Mouse (Mus musculus): Measurements from ENCODE around the gene Ccdc28a. TPM values are rescaled to one million over a fixed set of nuclear protein-coding genes. Genes with fewer than 3 reads are reported as not detected.
A peak's percentile ranks its signal among the peaks of the same experiment; 100 is the strongest.

Gene Ccdc28a
- polyA plus RNA-seq, 1 experiment: 29.5 TPM

GRCm38 (mm10) chr10:18235402-18235747 is 577 bp upstream of the Ccdc28a start:
- Histone ChIP-seq H3K27me3 (replicated peaks; ENCODE audit: control insufficient read depth, insufficient read depth, low read length) (no peaks in the 10 kb centered on the region), H3K27ac (ENCODE audit: insufficient read depth, low read depth, low read length) (no peak overlapping the region), H3K36me3 (ENCODE audit: control insufficient read depth, insufficient read depth, low read length) (no peaks in the 10 kb centered on the region), H3K4me1 (ENCODE audit: control insufficient read depth, insufficient read depth, low read length) (no peaks in the 10 kb centered on the region; the same call in 1 of the 2 replicates), H3K4me3 (ENCODE audit: insufficient read depth, low read depth, low read length) (peak overlapping the region; percentile 87)
- DNase-seq: no peak
- 14% methylated on average over 14 of the region's 14 CpGs for WGBS
- TF ChIP-seq CTCF (conservative IDR thresholded peaks at IDR 0.05; ENCODE audit: insufficient read depth, insufficient read length, low read depth, low read length): no peak
- TF ChIP-seq POLR2A (IDR thresholded peaks at IDR 0.05; ENCODE audit: low read depth, low read length): no peak

GRCm38 (mm10) chr10:18233891-18234290 is 907 bp downstream of the Ccdc28a start:
- TF ChIP-seq POLR2A (IDR thresholded peaks at IDR 0.05; ENCODE audit: low read depth, low read length): no peak
- TF ChIP-seq CTCF (conservative IDR thresholded peaks at IDR 0.05; ENCODE audit: insufficient read depth, insufficient read length, low read depth, low read length): 0 out of 2 replicates have a peak, but pooled peaks have one; percentile 30
- Histone ChIP-seq H3K27me3 (replicated peaks; ENCODE audit: control insufficient read depth, insufficient read depth, low read length) (no peaks in the 10 kb centered on the region), H3K4me1 (ENCODE audit: control insufficient read depth, insufficient read depth, low read length) (no peaks in the 10 kb centered on the region; the same call in 1 of the 2 replicates), H3K36me3 (ENCODE audit: control insufficient read depth, insufficient read depth, low read length) (no peaks in the 10 kb centered on the region), H3K27ac (ENCODE audit: insufficient read depth, low read depth, low read length) (no peak overlapping the region), H3K4me3 (ENCODE audit: insufficient read depth, low read depth, low read length) (no peak overlapping the region)
- WGBS: 35% methylated on average over 3 of the region's 3 CpGs
- DNase-seq: no peak

GRCm38 (mm10) chr10:18224386-18224785 is 10.4 kb downstream of the Ccdc28a start:
- TF ChIP-seq POLR2A (IDR thresholded peaks at IDR 0.05; ENCODE audit: low read depth, low read length) (no peak), CTCF (conservative IDR thresholded peaks at IDR 0.05; ENCODE audit: insufficient read depth, insufficient read length, low read depth, low read length) (no peak)
- H3K27me3 ChIP-seq (replicated peaks; ENCODE audit: control insufficient read depth, insufficient read depth, low read length): no peaks in the 10 kb centered on the region
- no peak for DNase-seq
- H3K36me3 ChIP-seq (ENCODE audit: control insufficient read depth, insufficient read depth, low read length): no peaks in the 10 kb centered on the region
- WGBS: 82% methylated on average over 3 of the region's 3 CpGs
- no peak overlapping the region for H3K4me3 ChIP-seq (ENCODE audit: insufficient read depth, low read depth, low read length)
- H3K27ac ChIP-seq (ENCODE audit: insufficient read depth, low read depth, low read length): no peak overlapping the region
- H3K4me1 ChIP-seq (ENCODE audit: control insufficient read depth, insufficient read depth, low read length): no peaks in the 10 kb centered on the region

DNA sequence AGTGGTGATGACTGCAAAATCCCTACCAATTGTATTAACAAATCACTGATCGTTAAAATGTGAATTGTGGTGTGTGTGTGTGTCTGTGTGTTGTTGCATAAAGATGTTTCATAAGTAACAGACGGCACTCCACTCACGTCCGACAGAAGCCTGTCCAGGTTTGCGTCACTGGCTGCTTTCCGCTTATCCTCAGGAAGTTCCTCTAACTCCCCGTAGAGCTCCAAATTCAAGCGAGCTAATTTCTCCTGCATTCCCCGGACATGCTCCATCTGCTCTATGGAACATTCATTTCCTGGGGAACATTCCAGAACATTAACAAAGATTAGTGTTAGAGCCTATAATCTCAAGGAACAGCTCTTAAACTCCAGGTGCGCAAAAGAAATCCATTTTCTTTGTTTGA is 15.4 kb downstream of the Ccdc28a start:
- WGBS: 74% methylated on average over 10 of the region's 10 CpGs
- DNase-seq: no peak
- H3K4me3 ChIP-seq (ENCODE audit: insufficient read depth, low read depth, low read length): no peak overlapping the region

DNA sequence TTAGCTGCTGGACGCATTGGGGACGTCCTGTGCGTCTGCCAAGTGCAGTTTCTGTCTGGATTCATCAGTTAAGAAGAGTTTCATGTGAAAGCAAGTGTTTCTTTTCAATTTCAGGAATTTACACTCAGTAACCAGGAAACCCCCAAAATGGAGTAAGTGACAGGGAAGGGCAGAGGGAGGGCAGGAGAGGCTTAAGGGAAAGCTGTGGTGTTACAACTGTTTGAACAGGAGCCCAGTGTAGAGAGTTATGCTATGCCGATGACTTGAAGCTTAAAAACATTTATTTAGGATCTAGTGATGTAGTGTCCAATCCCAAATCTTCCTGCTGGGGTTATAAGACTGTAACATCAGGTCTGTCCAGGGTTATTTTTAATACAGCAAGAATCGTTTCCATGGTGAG is 20.7 kb downstream of the Ccdc28a start:
- Histone ChIP-seq H3K36me3 (ENCODE audit: control insufficient read depth, insufficient read depth, low read length) (no peaks in the 10 kb centered on the region; the same call in 1 of the 2 replicates), H3K4me3 (ENCODE audit: insufficient read depth, low read depth, low read length) (no peak overlapping the region), H3K27ac (ENCODE audit: insufficient read depth, low read depth, low read length) (no peak overlapping the region), H3K27me3 (replicated peaks; ENCODE audit: control insufficient read depth, insufficient read depth, low read length) (no peaks in the 10 kb centered on the region), H3K4me1 (ENCODE audit: control insufficient read depth, insufficient read depth, low read length) (no peaks in the 10 kb centered on the region)
- no peak for DNase-seq
- TF ChIP-seq CTCF (conservative IDR thresholded peaks at IDR 0.05; ENCODE audit: insufficient read depth, insufficient read length, low read depth, low read length): no peak
- TF ChIP-seq POLR2A (IDR thresholded peaks at IDR 0.05; ENCODE audit: low read depth, low read length): no peak
- WGBS: 82% methylated on average over 5 of the region's 5 CpGs

More for the DNA sequence above, 15.4 kb downstream of the Ccdc28a start:
- TF ChIP-seq POLR2A (IDR thresholded peaks at IDR 0.05; ENCODE audit: low read depth, low read length): no peak
- no peak for TF ChIP-seq CTCF (conservative IDR thresholded peaks at IDR 0.05; ENCODE audit: insufficient read depth, insufficient read length, low read depth, low read length)
- no peaks in the 10 kb centered on the region; the same call in 1 of the 2 replicates for H3K36me3 ChIP-seq (ENCODE audit: control insufficient read depth, insufficient read depth, low read length)
- H3K4me1 ChIP-seq (ENCODE audit: control insufficient read depth, insufficient read depth, low read length): no peaks in the 10 kb centered on the region
- H3K27me3 ChIP-seq (replicated peaks; ENCODE audit: control insufficient read depth, insufficient read depth, low read length): no peaks in the 10 kb centered on the region
- H3K27ac ChIP-seq (ENCODE audit: insufficient read depth, low read depth, low read length): no peak overlapping the region

- WGBS: 78% methylated on average over 4 of the region's 4 CpGs
- no peak for TF ChIP-seq CTCF (conservative IDR thresholded peaks at IDR 0.05; ENCODE audit: insufficient read depth, insufficient read length, low read depth, low read length)
- TF ChIP-seq POLR2A (IDR thresholded peaks at IDR 0.05; ENCODE audit: low read depth, low read length): no peak
- no peaks in the 10 kb centered on the region for H3K4me1 ChIP-seq (ENCODE audit: control insufficient read depth, insufficient read depth, low read length)
- no peak overlapping the region for H3K4me3 ChIP-seq (ENCODE audit: insufficient read depth, low read depth, low read length)
- H3K36me3 ChIP-seq (ENCODE audit: control insufficient read depth, insufficient read depth, low read length): no peaks in the 10 kb centered on the region; the same call in 1 of the 2 replicates
- DNase-seq: no peak
- no peaks in the 10 kb centered on the region for H3K27me3 ChIP-seq (replicated peaks; ENCODE audit: control insufficient read depth, insufficient read depth, low read length)
- H3K27ac ChIP-seq (ENCODE audit: insufficient read depth, low read depth, low read length): no peak overlapping the region
These were observed 21.4 kb downstream of the Ccdc28a start for GRCm38 (mm10) chr10:18213373-18213772.

DNA sequence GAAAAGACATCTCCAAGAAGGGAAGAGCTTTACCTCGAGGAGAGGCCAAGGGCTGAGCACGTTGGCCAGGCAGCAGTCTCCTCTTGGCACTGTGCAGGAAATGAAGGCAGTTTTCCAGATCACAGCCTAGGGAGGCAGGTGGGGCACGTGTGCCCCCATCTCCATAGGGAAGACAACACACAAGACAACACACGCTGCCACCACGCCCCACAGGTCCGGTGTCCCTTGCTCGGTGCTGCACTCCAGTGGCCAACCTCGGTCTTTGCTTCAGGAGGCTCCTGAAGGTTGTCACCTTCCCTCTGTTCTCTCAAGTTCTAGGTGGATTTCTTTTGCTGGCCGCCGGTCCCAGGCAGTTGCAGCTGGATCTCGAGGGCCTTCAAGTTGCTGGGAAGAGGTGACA is 24.1 kb downstream of the Ccdc28a start, which contains the start of gene Ect2l:
Gene Ect2l, minus strand, starts transcription at position 165 of the 400 bp plus-strand sequence.
- TF ChIP-seq POLR2A (IDR thresholded peaks at IDR 0.05; ENCODE audit: low read depth, low read length) (no peak), CTCF (conservative IDR thresholded peaks at IDR 0.05; ENCODE audit: insufficient read depth, insufficient read length, low read depth, low read length) (peak; percentile 73)
- peak; percentile 52 for DNase-seq
- H3K4me3 ChIP-seq (ENCODE audit: insufficient read depth, low read depth, low read length): no peak within 1 kb of the TSS
- no peaks in the 10 kb centered on the region for H3K36me3 ChIP-seq (ENCODE audit: control insufficient read depth, insufficient read depth, low read length)
- H3K4me1 ChIP-seq (ENCODE audit: control insufficient read depth, insufficient read depth, low read length): no peaks in the 10 kb centered on the region
- 9% methylated on average over 11 of the region's 11 CpGs for WGBS
- no peak within 1 kb of the TSS for H3K27ac ChIP-seq (ENCODE audit: insufficient read depth, low read depth, low read length)
- H3K27me3 ChIP-seq (replicated peaks; ENCODE audit: control insufficient read depth, insufficient read depth, low read length): no peaks in the 10 kb centered on the region

Data from kidney, adult 2 months (tissue).